Mouse (Mus musculus): ENCODE measurements around the gene Ybey.
A peak's percentile ranks its signal among the peaks of the same experiment; 100 is the strongest.

Gene Ybey

GRCm38 (mm10) chr10:76442178-76443088 is 26.5 kb downstream of the Ybey start, which contains the start of gene Pcnt:
Pcnt (minus strand) TSS chr10:76442786.
- DNase-seq (ENCODE audit: low read depth): peak; percentile 100

- no peak for DNase-seq (ENCODE audit: low read depth)
Measured at GRCm38 (mm10) chr10:76440281-76440680, 28.6 kb downstream of the Ybey start, which contains the start of gene AC141477.1. AC141477.1 (minus strand) TSS chr10:76440444.

- DNase-seq (ENCODE audit: low read depth): no peak
Measured at GRCm38 (mm10) chr10:76439107-76439890, 29.6 kb downstream of the Ybey start.

GRCm38 (mm10) chr10:76433925-76434324 is 35.0 kb downstream of the Ybey start:
- no peak for DNase-seq (ENCODE audit: low read depth)

GRCm38 (mm10) chr10:76425674-76426073 is 43.2 kb downstream of the Ybey start:
- DNase-seq (ENCODE audit: low read depth): no peak

- no peak for DNase-seq (ENCODE audit: low read depth)
Measured at GRCm38 (mm10) chr10:76416811-76417210, 52.1 kb downstream of the Ybey start.
